Mouse (Mus musculus) midbrain, embryonic 11.5 days (tissue): Measurements from ENCODE around the gene Dlk1. TPM values are rescaled to one million over a fixed set of nuclear protein-coding genes. Genes with fewer than 3 reads are reported as not detected.
A peak's percentile ranks its signal among the peaks of the same experiment; 100 is the strongest.

ENCODE experiments used
- ATAC-seq: fragments of 200-750 bp; cut with Nextera tagmentation; 2 replicates; pipeline ENCODE4 v1.8.0; 2017; ENCODE audit warnings: moderate TSS enrichment, moderate library complexity; ENCODE audit not compliant: low FRiP score
- DNase-seq: peaks from one replicate; pipeline ENCODE4 v3.0.0; 2015; ENCODE audit warnings: low spot score; ENCODE audit errors: missing footprints
- H3K27ac ChIP-seq: fragments of 300-500 bp; sonication (generic); 2 replicates; pipeline ENCODE4 v1.5.1; 2014; ENCODE audit warnings: low read depth, low read length
- H3K27me3 ChIP-seq: fragments of 300-500 bp; sonication (generic); 2 replicates; pipeline ENCODE4 v1.6.1; 2014; ENCODE audit warnings: mild to moderate bottlenecking, low read length, moderate library complexity, mixed read lengths; ENCODE audit not compliant: control insufficient read depth, insufficient read depth
- H3K36me3 ChIP-seq: fragments of 300-500 bp; sonication (generic); 2 replicates; pipeline ENCODE4 v1.6.1; 2014; ENCODE audit warnings: mild to moderate bottlenecking, low read length, moderate library complexity, mixed read lengths; ENCODE audit not compliant: control insufficient read depth, insufficient read depth
- H3K4me1 ChIP-seq: fragments of 300-500 bp; sonication (generic); 2 replicates; pipeline ENCODE4 v1.6.1; 2014; ENCODE audit warnings: low read length; ENCODE audit not compliant: control insufficient read depth, insufficient read depth
- H3K4me2 ChIP-seq: fragments of 300-500 bp; sonication (generic); 2 replicates; pipeline ENCODE4 v1.6.1; 2014; ENCODE audit warnings: mild to moderate bottlenecking, moderate library complexity
- H3K4me3 ChIP-seq: fragments of 300-500 bp; sonication (generic); 2 replicates; pipeline ENCODE4 v1.5.1; 2014; ENCODE audit warnings: low read depth, low read length
- H3K9ac ChIP-seq: fragments of 300-500 bp; sonication (generic); 2 replicates; pipeline ENCODE4 v1.6.1; 2014; ENCODE audit warnings: low read length
- H3K9me3 ChIP-seq: fragments of 300-500 bp; sonication (generic); 2 replicates; pipeline ENCODE4 v1.6.1; 2016; ENCODE audit warnings: low read length; ENCODE audit not compliant: control insufficient read depth
- WGBS: fragments of 180-500 bp; shearing (Covaris S2); extraction: QIAGEN DNeasy Blood & Tissue Kit; methylation state at CpG from one replicate; pipeline ENCODE4 v1.1.7; 2014; 5-methylcytosine and 5-hydroxymethylcytosine counted together
- polyA plus RNA-seq: library from polyadenylated mRNA; unstranded; fragments of >200 nt; fragmentation: Nextera tagmentation; extraction: Ambion mirVana; gene quantifications from 2 replicates; pipeline ENCODE4 v1.2.1, GENCODE M21; 2014

Dlk1 gene
- 75.1 and 76.7 TPM in 2 replicates for polyA plus RNA-seq

DNA sequence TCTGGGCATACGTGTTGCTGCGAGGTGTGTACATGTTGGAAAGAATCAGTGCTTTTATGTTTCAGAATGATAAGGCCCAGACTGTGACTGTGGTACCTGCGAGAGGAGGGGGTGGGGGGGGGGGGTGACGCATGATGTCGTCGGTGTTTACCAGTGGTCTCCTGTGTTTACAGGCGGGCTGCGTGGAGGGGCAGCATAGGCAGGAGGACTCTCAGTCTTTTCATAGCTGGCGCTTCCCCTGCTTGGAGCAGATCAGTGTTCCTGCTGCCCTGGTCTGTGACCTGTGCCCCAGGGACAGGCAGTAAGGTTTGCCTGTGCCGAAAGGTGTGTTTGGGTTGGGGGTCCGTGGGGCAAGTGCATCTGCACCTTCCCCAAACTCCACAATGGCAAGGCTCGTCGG lies at the start of gene Dlk1:
Gene Dlk1, plus strand, starts transcription at position 232 of the 400 bp plus-strand sequence.
- peak within 1 kb of the TSS; percentile 63 for H3K4me2 ChIP-seq
- DNase-seq (peak; percentile 89), ATAC-seq (no peak)
- peak within 1 kb of the TSS; percentile 44 for H3K4me3 ChIP-seq
- peak within 1 kb of the TSS; percentile 65 for H3K9ac ChIP-seq
- H3K9me3 ChIP-seq = no peaks in the 10 kb centered on the region
- H3K36me3 ChIP-seq = no peaks in the 10 kb centered on the region
- WGBS = 7% methylated on average over 13 of the region's 13 CpGs
- H3K4me1 ChIP-seq = peaks cover 51% of the 10 kb centered on the region
- H3K27me3 ChIP-seq = peaks cover 87% of the 10 kb centered on the region
- no peak within 1 kb of the TSS for H3K27ac ChIP-seq

DNA sequence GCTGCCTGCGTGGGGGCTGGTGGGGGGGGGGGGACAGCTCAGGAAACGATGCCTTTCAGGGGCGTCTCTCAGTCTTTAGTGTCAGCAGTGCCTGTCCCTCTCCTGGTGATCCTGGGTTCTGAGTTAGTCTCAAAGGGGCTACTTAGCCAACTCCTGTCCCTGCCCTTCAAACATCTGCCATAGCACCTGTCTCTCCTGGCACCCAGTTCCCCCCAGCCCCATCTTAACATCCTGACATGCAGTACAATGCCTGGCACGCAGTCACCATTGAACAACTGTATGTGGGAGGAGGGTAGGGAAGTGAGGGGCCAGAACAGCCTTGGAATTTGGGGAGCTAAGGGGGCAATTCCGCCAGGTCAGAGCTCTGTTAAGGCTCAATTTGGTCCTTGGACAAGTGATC lies 49.7 kb upstream of the Dlk1 start:
- Histone ChIP-seq H3K9me3 (no peaks in the 10 kb centered on the region), H3K9ac (no peak overlapping the region), H3K4me1 (peaks cover 17% of the 10 kb centered on the region), H3K4me3 (no peak overlapping the region), H3K27ac (no peak overlapping the region), H3K27me3 (0 out of 2 replicates have a peak, but pooled peaks cover 2% of the 10 kb centered on the region), H3K36me3 (no peaks in the 10 kb centered on the region), H3K4me2 (no peak overlapping the region)
- ATAC-seq (no peak), DNase-seq (peak; percentile 79)
- WGBS = 73% methylated on average over 5 of the region's 5 CpGs

DNA sequence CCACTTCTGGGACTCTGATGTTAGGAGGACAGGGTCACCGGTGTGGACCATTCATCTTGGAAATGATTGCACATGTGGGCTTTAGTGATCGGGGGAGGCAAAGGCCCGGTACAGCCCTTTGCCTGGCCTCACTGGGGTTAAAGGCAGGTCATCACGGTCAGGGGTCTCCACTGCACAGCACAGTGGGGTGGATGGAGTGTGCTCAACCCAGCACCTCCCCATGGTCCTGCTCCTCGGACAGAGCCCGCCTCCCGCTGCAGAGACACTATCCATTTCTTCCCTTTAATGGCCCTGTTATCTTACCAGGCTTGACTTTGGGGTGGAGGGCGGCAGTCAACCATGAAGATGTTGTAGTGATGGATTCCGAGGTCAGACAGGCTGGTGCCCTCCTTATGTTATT lies 48.9 kb upstream of the Dlk1 start:
- no peaks in the 10 kb centered on the region for H3K36me3 ChIP-seq
- H3K4me1 ChIP-seq = peaks cover 17% of the 10 kb centered on the region
- WGBS = 82% methylated on average over 9 of the region's 9 CpGs
- DNase-seq = no peak
- H3K27me3 ChIP-seq = 0 out of 2 replicates have a peak, but pooled peaks cover 2% of the 10 kb centered on the region
- no peaks in the 10 kb centered on the region for H3K9me3 ChIP-seq
- no peak overlapping the region for H3K4me3 ChIP-seq
- no peak overlapping the region for H3K27ac ChIP-seq
- no peak overlapping the region for H3K4me2 ChIP-seq
- H3K9ac ChIP-seq = no peak overlapping the region
- no peak for ATAC-seq

DNA sequence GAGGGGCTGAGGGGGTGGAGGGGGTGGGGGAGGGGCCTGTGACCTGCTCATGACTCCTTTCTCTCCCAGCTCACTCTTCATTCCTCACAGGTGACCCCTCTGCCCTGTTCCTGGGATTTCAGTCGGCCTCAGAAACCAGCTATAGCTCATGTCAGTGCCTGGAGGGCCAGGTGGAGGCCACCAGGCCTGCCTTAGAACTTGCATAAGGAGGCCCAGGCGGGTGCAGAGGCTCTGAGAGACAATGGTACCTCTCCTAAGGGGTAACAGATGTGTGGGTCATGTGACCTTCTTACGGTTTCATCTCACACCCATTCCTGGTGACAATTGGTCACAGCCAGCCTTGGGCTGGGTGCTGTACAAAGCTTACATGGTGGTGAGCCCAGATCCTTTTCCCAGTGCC lies 46.6 kb upstream of the Dlk1 start:
- 45% methylated on average over 3 of the region's 3 CpGs for WGBS
- H3K9me3 ChIP-seq = no peaks in the 10 kb centered on the region
- no peaks in the 10 kb centered on the region for H3K27me3 ChIP-seq
- no peak overlapping the region for H3K4me2 ChIP-seq
- DNase-seq (no peak), ATAC-seq (no peak)
- H3K27ac ChIP-seq = no peak overlapping the region
- H3K4me1 ChIP-seq = peaks cover 7% of the 10 kb centered on the region
- no peaks in the 10 kb centered on the region for H3K36me3 ChIP-seq
- no peak overlapping the region for H3K4me3 ChIP-seq
- H3K9ac ChIP-seq = no peak overlapping the region

DNA sequence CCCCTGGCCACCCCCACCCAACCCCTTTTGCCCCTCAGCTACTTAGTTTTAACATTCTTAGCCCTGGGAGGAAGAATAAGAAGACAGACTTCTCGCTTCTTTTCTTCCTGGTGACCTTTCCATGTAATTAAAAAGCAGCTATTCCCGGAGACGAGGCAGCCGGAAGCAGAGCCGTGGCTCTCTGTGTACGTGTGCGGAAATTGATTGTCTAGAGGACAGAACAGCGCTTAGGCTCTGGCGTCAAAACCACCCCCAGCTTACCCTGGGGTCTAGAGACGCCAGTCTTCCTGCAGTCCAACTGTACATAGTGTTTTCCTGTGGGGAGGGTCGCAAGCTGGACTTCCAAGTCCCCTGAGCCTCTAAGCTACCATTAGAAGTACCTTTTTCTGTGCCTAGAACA lies 41.9 kb upstream of the Dlk1 start:
- Histone ChIP-seq H3K27me3 (no peaks in the 10 kb centered on the region), H3K4me2 (no peak overlapping the region), H3K4me3 (no peak overlapping the region), H3K9me3 (no peaks in the 10 kb centered on the region), H3K4me1 (peaks cover 3% of the 10 kb centered on the region; the same call in 1 of the 2 replicates), H3K27ac (no peak overlapping the region), H3K36me3 (no peaks in the 10 kb centered on the region), H3K9ac (no peak overlapping the region)
- 48% methylated on average over 11 of the region's 11 CpGs for WGBS
- DNase-seq (no peak), ATAC-seq (no peak)

DNA sequence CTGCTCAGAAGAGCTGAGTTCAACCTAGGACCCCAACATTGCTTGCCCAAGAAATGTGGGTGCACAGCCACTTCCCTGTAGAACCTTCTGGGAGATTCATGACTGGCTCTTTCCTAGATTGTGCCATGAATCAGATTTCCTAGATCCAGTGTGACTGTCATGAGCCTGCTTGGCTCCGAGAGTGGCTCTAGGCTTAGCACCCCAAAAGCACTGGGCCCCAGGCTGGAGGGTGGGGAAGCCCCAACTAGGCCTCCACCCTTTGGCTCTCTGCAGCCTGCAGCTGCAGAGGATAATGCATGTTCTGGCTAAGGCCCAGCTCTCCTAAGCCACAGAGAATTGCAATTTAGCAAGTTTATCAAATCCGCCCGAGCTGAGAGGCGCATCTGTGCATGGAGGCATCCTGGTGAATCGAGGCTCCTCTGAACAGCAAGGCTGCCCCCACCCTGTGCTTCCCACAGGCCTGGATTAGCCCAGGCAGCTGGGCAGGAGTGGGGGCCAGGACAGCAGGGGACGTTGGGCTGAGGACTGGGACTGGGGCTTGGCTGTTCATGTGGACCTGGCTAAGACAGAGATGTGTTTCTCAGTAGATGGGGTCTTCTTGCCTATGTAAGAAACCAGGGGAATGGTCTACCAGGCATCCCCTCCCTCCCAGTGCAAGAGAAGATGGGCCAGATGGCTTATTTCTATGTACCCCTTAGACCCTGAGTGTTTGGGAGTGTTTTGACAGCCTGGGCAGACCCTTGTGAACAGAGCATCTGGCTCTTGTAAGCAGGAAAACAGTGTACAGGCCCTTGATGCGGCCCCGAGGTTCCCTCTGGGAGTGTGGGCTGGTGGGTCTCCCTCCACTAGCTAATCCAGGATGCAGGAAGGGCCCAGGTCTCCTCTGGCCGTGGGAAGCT lies 41.2 kb upstream of the Dlk1 start:
- peak overlapping the region; percentile 22; the same call in 1 of the 2 replicates for H3K27ac ChIP-seq
- 58% methylated on average over 9 of the region's 9 CpGs for WGBS
- H3K4me1 ChIP-seq = peaks cover 3% of the 10 kb centered on the region; the same call in 1 of the 2 replicates
- no peaks in the 10 kb centered on the region for H3K36me3 ChIP-seq
- H3K27me3 ChIP-seq = no peaks in the 10 kb centered on the region
- DNase-seq = no peak
- H3K4me2 ChIP-seq = no peak overlapping the region
- no peak overlapping the region for H3K4me3 ChIP-seq
- no peaks in the 10 kb centered on the region for H3K9me3 ChIP-seq
- 0 out of 2 replicates have a peak overlapping the region, but pooled peaks have one; percentile 31 for H3K9ac ChIP-seq
- peak; percentile 36; the same call in 1 of the 2 replicates for ATAC-seq

DNA sequence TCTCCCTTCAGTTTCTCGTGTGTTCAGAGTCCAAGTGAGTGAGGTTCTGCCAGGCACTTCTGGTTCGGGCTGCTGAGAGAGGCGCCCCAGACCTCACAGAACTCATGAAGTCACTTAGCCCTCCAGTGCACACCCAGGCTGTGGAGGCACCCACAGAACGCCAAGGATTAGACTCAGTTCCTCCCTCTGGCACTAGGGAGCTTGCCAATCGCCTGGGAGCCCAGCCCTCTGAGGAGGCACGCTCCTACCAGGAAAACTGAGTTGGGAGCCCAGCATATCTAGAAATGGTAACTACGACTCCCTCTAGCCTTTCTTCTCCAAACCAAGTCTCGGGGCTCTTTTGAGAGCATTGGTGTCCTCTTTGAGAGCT lies 40.6 kb upstream of the Dlk1 start:
- WGBS = 75% methylated on average over 8 of the region's 8 CpGs
- DNase-seq (no peak), ATAC-seq (no peak)
- Histone ChIP-seq H3K27me3 (no peaks in the 10 kb centered on the region), H3K4me3 (no peak overlapping the region), H3K9me3 (no peaks in the 10 kb centered on the region), H3K4me2 (no peak overlapping the region), H3K9ac (no peak overlapping the region), H3K4me1 (peaks cover 3% of the 10 kb centered on the region; the same call in 1 of the 2 replicates), H3K36me3 (no peaks in the 10 kb centered on the region), H3K27ac (no peak overlapping the region)

DNA sequence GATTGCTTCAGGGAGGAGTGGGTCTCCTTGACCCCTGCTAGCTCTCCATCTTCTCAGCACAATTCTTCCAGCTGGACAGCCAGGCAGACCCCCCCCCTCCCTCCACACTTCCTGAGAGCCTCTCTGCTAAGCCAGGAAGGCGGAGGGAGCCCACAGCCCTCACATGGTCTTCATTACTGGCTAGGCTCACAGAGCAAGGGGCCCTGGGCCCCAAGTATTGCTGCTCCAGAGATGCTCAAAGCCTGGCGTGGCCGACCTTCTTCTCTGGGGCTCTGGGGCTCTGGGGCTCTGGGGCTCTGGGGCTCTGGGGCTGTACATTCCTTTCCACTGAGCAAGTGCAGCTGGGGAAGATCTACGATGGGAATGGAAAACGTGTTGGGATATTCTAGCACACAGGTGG lies 39.9 kb upstream of the Dlk1 start:
- Histone ChIP-seq H3K27ac (no peak overlapping the region), H3K4me1 (peaks cover 5% of the 10 kb centered on the region), H3K27me3 (no peaks in the 10 kb centered on the region), H3K4me3 (no peak overlapping the region), H3K9me3 (no peaks in the 10 kb centered on the region), H3K4me2 (no peak overlapping the region), H3K9ac (no peak overlapping the region), H3K36me3 (no peaks in the 10 kb centered on the region)
- no peak for DNase-seq
- WGBS = 72% methylated on average over 5 of the region's 5 CpGs
- no peak for ATAC-seq

DNA sequence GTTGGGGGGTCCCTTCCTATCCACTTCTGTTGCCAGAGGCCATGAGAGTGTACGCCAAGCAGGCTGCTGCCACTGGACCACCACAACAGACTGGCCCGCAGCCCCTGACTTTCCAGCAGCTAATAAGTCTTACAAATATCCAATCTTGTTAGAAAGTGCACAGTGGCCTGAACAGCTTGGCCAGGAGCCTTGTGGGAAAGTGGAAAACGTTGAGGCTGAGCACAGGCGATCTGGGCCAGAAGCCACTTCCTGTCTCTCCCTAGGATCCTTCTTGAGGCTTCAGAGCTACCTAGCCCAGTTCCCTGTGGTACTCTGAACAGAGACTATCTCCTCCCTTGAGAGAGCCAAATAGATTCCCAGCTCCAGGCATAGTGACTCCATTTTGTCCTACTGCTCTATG lies 39.3 kb upstream of the Dlk1 start:
- H3K27me3 ChIP-seq = no peaks in the 10 kb centered on the region
- H3K4me2 ChIP-seq = no peak overlapping the region
- ATAC-seq (no peak), DNase-seq (no peak)
- H3K27ac ChIP-seq = no peak overlapping the region
- no peaks in the 10 kb centered on the region for H3K36me3 ChIP-seq
- no peaks in the 10 kb centered on the region for H3K9me3 ChIP-seq
- 87% methylated on average over 4 of the region's 4 CpGs for WGBS
- H3K9ac ChIP-seq = no peak overlapping the region
- H3K4me1 ChIP-seq = peaks cover 10% of the 10 kb centered on the region
- H3K4me3 ChIP-seq = no peak overlapping the region
